ENCODE assay signal across 9 mouse cellular contexts in the genomic region with DNA sequence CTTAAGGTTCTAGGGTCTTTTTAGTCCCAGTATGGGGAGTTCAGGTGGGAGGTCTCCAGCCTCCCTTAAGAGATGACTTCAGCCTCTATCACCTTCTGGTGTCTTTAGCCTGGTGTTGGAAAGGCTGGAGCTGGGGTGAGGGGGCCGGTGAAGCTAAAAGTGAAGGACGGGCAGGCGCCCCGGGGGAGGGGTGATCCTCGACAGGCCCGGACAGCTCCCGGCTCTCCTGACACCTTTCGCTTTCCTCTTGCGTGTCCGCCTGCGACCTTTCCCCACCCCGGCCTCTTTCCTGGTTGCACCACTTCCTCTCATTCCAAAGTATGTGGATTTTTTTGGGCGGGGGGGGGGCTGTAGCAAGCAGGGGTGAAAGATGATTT. TPM values are rescaled to one million over a fixed set of nuclear protein-coding genes. Genes with fewer than 3 reads are reported as not detected.
DNase-seq lines count a peak whose midpoint lies in the region; ATAC-seq and TF ChIP-seq lines count a peak whose summit lies in the region.
"Had no signal": no experiment of that assay in that cellular context is flagged by ENCODE, and none has a peak within 500 bp of the region (broad histone marks: within the 10 kb centered on the region; RNA-seq: fewer than 3 reads in every experiment).

No protein-coding gene starts in this region.

- H3K4me3 ChIP-seq in left cerebral cortex, adult 2 months: peak overlapping the region; percentile 51
- H3K4me3 ChIP-seq in brown adipose tissue, adult 24 weeks (ENCODE audit: insufficient read depth, low read depth, low read length): peak overlapping the region; percentile 72
- peak overlapping the region; percentile 44 for H3K4me3 ChIP-seq in hindbrain, embryonic 14.5 days (replicated peaks; ENCODE audit: low read length)
- H3K4me3 ChIP-seq in midbrain, embryonic 14.5 days (replicated peaks; ENCODE audit: low read depth, low read length): peak overlapping the region; percentile 42

- peak overlapping the region; percentile 88 for H3K4me2 ChIP-seq in hindbrain, embryonic 14.5 days (replicated peaks)
- peak overlapping the region; percentile 82 for H3K4me2 ChIP-seq in midbrain, embryonic 14.5 days (ENCODE audit: low read length)

- no peaks in the 10 kb centered on the region for H3K4me1 ChIP-seq in brown adipose tissue, adult 24 weeks (ENCODE audit: control insufficient read depth, insufficient read depth, insufficient read length, low read length)
- H3K4me1 ChIP-seq in hindbrain, embryonic 14.5 days (replicated peaks; ENCODE audit: control insufficient read depth, insufficient read depth, low read length): no peaks in the 10 kb centered on the region
- H3K4me1 ChIP-seq in midbrain, embryonic 14.5 days (ENCODE audit: control insufficient read depth, insufficient read depth, low read length): 0 out of 2 replicates have a peak, but pooled peaks cover 4% of the 10 kb centered on the region

- 8% methylated on average over 13 of the region's 13 CpGs for WGBS in hindbrain, embryonic 14.5 days
- 4% methylated on average over 11 of the region's 13 CpGs for WGBS in midbrain, embryonic 14.5 days

- H3K36me3 ChIP-seq in hindbrain, embryonic 14.5 days (replicated peaks; ENCODE audit: control insufficient read depth, insufficient read depth): no peaks in the 10 kb centered on the region
- H3K36me3 ChIP-seq in midbrain, embryonic 14.5 days (ENCODE audit: control insufficient read depth, insufficient read depth, low read length): no peaks in the 10 kb centered on the region

- H3K27ac ChIP-seq in left cerebral cortex, adult 2 months: no peak overlapping the region
- H3K27ac ChIP-seq in brown adipose tissue, adult 24 weeks (replicated peaks; ENCODE audit: low read depth, low read length): no peak overlapping the region
- H3K27ac ChIP-seq in hindbrain, embryonic 14.5 days: no peak overlapping the region
- H3K27ac ChIP-seq in midbrain, embryonic 14.5 days (replicated peaks; ENCODE audit: low read depth, low read length): no peak overlapping the region

- no peak for DNase-seq in left cerebral cortex, adult 2 months (ENCODE audit: extremely low spot score in 1 of 2, low spot score in 2 of 2)
- DNase-seq in left cerebral cortex, postnatal 14 days (ENCODE audit: low spot score in 2 of 2): no peak
- DNase-seq in hindbrain, embryonic 14.5 days (ENCODE audit: low spot score): no peak
- no peak for DNase-seq in midbrain, embryonic 14.5 days
- no peak for DNase-seq in adrenal gland, postnatal 36 days
- no peak for DNase-seq in ovary, postnatal 14 days (ENCODE audit: low spot score)
- DNase-seq: adrenal gland, adult 8-10 months had no signal

- no peaks in the 10 kb centered on the region for H3K9me3 ChIP-seq in hindbrain, embryonic 14.5 days (ENCODE audit: control insufficient read depth, low read length)
- H3K9me3 ChIP-seq in midbrain, embryonic 14.5 days (ENCODE audit: control insufficient read depth, low read length): no peaks in the 10 kb centered on the region

- no peak for ATAC-seq in hindbrain, embryonic 14.5 days (ENCODE audit: low FRiP score)
- no peak for ATAC-seq in midbrain, embryonic 14.5 days (ENCODE audit: low FRiP score, low TSS enrichment)
- no peak for ATAC-seq in cerebellum, adult (ENCODE audit: insufficient number of reproducible peaks, low FRiP score, low TSS enrichment)

- peaks cover 40% of the 10 kb centered on the region for H3K27me3 ChIP-seq in hindbrain, embryonic 14.5 days (ENCODE audit: control insufficient read depth, insufficient read depth, low read length)
- H3K27me3 ChIP-seq in midbrain, embryonic 14.5 days (ENCODE audit: control insufficient read depth, insufficient read depth, low read length): peaks cover 36% of the 10 kb centered on the region

- H3K9ac ChIP-seq in hindbrain, embryonic 14.5 days: no peak overlapping the region
- no peak overlapping the region for H3K9ac ChIP-seq in midbrain, embryonic 14.5 days (replicated peaks; ENCODE audit: low read length)

- intact Hi-C loops in left cerebral cortex, adult 2 months (cut with DNase I): loop anchor here (10.0 kb wide), 1 partner anchor 598 kb away; no protein-coding TSS in a partner anchor
- intact Hi-C loops in left cerebral cortex, postnatal 14 days (cut with DNase I): no loop called here

- no peak for TF ChIP-seq CTCF in left cerebral cortex, adult 2 months (IDR thresholded peaks at IDR 0.05)

RNA-seq across cellular contexts. Expression of a gene that starts 9.8 kb away (rescaled TPM):
- total RNA-seq in left cerebral cortex, adult 2 months (2021): 1 to 10 TPM in 1 of 2 experiments, under 1 TPM in 1; 0.70 to 1.2 TPM
- under 1 TPM; 0.15 to 0.59 TPM for total RNA-seq in left cerebral cortex, postnatal 14 days (2021)
- polyA plus RNA-seq in brown adipose tissue, adult 24 weeks (2012; ENCODE audit: insufficient read depth, insufficient read length, missing spikeins): 0.36 TPM in 1 of 2 replicates, not detected in the other
- 0.29 TPM in 1 of 2 replicates, not detected in the other for polyA plus RNA-seq in hindbrain, embryonic 14.5 days (2014; fragmentation: Nextera tagmentation; extraction: Ambion mirVana)
- not detected in 2 replicates for polyA plus RNA-seq in midbrain, embryonic 14.5 days (2014; fragmentation: Nextera tagmentation; extraction: Ambion mirVana)
- under 1 TPM; 0.10 to 0.56 TPM for total RNA-seq in adrenal gland, postnatal 36 days (2021)

RNA-seq across cellular contexts. Expression of a gene that starts 31.0 kb away (rescaled TPM):
- not detected for total RNA-seq in left cerebral cortex, adult 2 months (2021)
- total RNA-seq in left cerebral cortex, postnatal 14 days (2021): not detected
- not detected in 2 replicates for polyA plus RNA-seq in brown adipose tissue, adult 24 weeks (2012; ENCODE audit: insufficient read depth, insufficient read length, missing spikeins)
- polyA plus RNA-seq in hindbrain, embryonic 14.5 days (2014; fragmentation: Nextera tagmentation; extraction: Ambion mirVana): not detected in 2 replicates
- 0.12 TPM in 1 of 2 replicates, not detected in the other for polyA plus RNA-seq in midbrain, embryonic 14.5 days (2014; fragmentation: Nextera tagmentation; extraction: Ambion mirVana)
- total RNA-seq in adrenal gland, postnatal 36 days (2021): under 1 TPM in 1 of 2 experiments, not detected in 1; 0.26 TPM

RNA-seq across cellular contexts. Expression of a gene that starts 49.2 kb away (rescaled TPM):
- 1 to 10 TPM; 3.9 to 4.2 TPM for total RNA-seq in left cerebral cortex, adult 2 months (2021)
- 1 to 10 TPM; 4.3 to 4.9 TPM for total RNA-seq in left cerebral cortex, postnatal 14 days (2021)
- 2.4 and 3.4 TPM in 2 replicates for polyA plus RNA-seq in brown adipose tissue, adult 24 weeks (2012; ENCODE audit: insufficient read depth, insufficient read length, missing spikeins)
- 3.8 and 4.5 TPM in 2 replicates for polyA plus RNA-seq in hindbrain, embryonic 14.5 days (2014; fragmentation: Nextera tagmentation; extraction: Ambion mirVana)
- polyA plus RNA-seq in midbrain, embryonic 14.5 days (2014; fragmentation: Nextera tagmentation; extraction: Ambion mirVana): 1.6 and 2.1 TPM in 2 replicates
- 1 to 10 TPM; 4.0 to 4.6 TPM for total RNA-seq in adrenal gland, postnatal 36 days (2021)
